Mouse (Mus musculus) intestine, embryonic 14.5 days (tissue): Measurements from ENCODE around the gene Sncb. TPM values are rescaled to one million over a fixed set of nuclear protein-coding genes. Genes with fewer than 3 reads are reported as not detected.

ENCODE experiments used
- ATAC-seq: fragments of 200-750 bp; cut with Nextera tagmentation; replicated peaks from 2 replicates; pipeline ENCODE4 v1.8.0; 2017; ENCODE audit warnings: low read depth, moderate number of reproducible peaks, moderate TSS enrichment, moderate library complexity; ENCODE audit not compliant: low FRiP score, low TSS enrichment
- DNase-seq: peaks from one replicate; pipeline ENCODE4 v3.0.0-alpha.2; 2018; ENCODE audit warnings: low spot score
- H3K27ac ChIP-seq: fragments of 300-500 bp; sonication (generic); 2 replicates; pipeline ENCODE4 v1.5.1; 2014; ENCODE audit warnings: low read depth, mild to moderate bottlenecking, control low read depth
- H3K27me3 ChIP-seq: fragments of 300-500 bp; sonication (generic); replicated peaks from 2 replicates; pipeline ENCODE4 v1.6.1; 2014; ENCODE audit warnings: low read length, control low read depth; ENCODE audit not compliant: control insufficient read depth, insufficient read depth
- H3K36me3 ChIP-seq: fragments of 300-500 bp; sonication (generic); 2 replicates; pipeline ENCODE4 v1.6.1; 2014; ENCODE audit warnings: low read length, control low read depth; ENCODE audit not compliant: control insufficient read depth, insufficient read depth
- H3K4me1 ChIP-seq: fragments of 300-500 bp; sonication (generic); replicated peaks from 2 replicates; pipeline ENCODE4 v1.6.1; 2014; ENCODE audit warnings: low read length, control low read depth, mixed read lengths; ENCODE audit not compliant: control insufficient read depth, insufficient read depth
- H3K4me2 ChIP-seq: fragments of 300-500 bp; sonication (generic); 2 replicates; pipeline ENCODE4 v1.6.1; 2014; ENCODE audit warnings: low read length
- H3K4me3 ChIP-seq: fragments of 300-500 bp; sonication (generic); 2 replicates; pipeline ENCODE4 v1.5.1; 2014; ENCODE audit warnings: low read depth, low read length, control low read depth, mixed read lengths
- H3K9ac ChIP-seq: fragments of 300-500 bp; sonication (generic); 2 replicates; pipeline ENCODE4 v1.6.1; 2014; ENCODE audit warnings: mild to moderate bottlenecking, low read length
- H3K9me3 ChIP-seq: fragments of 300-500 bp; sonication (generic); 2 replicates; pipeline ENCODE4 v1.6.1; 2016; ENCODE audit warnings: low read length, control low read depth; ENCODE audit not compliant: control insufficient read depth
- WGBS: fragments of 180-500 bp; shearing (Covaris S2); extraction: QIAGEN DNeasy Blood & Tissue Kit; methylation state at CpG from one replicate; pipeline ENCODE4 v1.1.7; 2014; 5-methylcytosine and 5-hydroxymethylcytosine counted together
- polyA plus RNA-seq: library from polyadenylated mRNA; unstranded; fragments of >200 nt; fragmentation: Nextera tagmentation; extraction: Ambion mirVana; gene quantifications from 2 replicates; pipeline ENCODE4 v1.2.1, GENCODE M21; 2014

The Sncb gene
- polyA plus RNA-seq, 1 experiment from 2014 or later = 0.18 TPM

DNA sequence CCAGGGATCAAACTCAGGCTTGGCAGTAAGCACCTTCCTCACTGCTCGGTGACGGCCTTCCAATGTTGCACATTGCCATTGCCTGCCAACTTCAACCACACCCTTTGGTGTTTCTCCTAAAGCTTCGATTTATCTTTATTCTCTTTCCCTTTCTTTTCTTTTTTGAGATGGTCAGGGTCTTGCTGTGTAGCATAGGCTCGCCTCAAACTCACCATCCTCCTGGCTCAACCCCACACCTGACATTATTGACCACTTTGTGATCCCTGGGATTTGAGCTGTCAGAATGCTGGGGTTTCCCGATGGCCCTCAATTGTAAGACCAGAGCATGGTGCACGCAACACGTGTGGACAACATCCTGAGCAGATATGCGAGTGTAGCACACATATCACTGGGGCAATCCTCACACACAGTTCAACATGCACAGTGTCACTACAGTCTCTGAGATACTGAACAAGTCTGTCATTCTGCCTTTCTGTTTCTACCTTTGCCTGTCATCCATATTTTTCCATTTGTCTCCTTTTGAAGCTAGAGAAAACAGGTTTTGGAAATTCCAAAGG, 10.2 kb downstream of the Sncb start:
- no peaks in the 10 kb centered on the region for H3K36me3 ChIP-seq
- ATAC-seq = no peak
- no peak overlapping the region for H3K4me3 ChIP-seq
- 86% methylated on average over 8 of the region's 8 CpGs for WGBS
- H3K9me3 ChIP-seq = no peaks in the 10 kb centered on the region
- no peak overlapping the region for H3K27ac ChIP-seq
- peaks cover 39% of the 10 kb centered on the region for H3K27me3 ChIP-seq
- DNase-seq = no peak
- no peak overlapping the region for H3K9ac ChIP-seq
- H3K4me1 ChIP-seq = 0 out of 2 replicates have a peak, but pooled peaks cover 3% of the 10 kb centered on the region
- no peak overlapping the region for H3K4me2 ChIP-seq

DNA sequence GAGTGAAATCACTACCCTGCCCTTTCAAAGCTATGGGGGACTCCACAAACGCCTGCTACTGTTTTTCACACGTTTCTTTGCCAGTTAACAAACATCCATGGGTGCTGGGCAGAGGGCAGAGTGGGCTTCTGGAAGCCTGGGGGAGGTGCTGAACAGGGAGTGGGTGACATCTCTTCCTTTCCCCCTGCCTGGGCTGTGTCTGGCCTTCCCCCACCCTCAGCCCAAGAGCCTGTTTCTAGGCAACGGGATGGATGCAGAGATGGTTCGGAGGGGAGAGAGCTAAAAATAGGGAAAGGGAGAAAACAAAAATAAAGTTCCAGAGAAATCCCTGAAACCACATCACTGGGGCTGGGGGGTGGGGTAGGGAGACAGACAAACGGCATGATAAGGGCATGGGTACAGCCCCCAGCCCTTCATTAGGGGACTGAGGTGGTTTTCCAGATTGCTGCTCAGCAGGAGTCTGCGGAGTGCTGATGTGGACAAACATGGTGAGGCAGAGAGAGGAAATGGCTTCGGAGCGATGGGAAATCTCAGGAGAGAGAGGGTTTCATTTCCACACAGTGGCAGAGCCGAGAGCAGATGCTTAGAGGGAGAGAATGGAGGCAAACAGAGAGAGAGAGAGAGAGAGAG, 11.1 kb downstream of the Sncb start:
- WGBS = 29% methylated on average over 9 of the region's 9 CpGs
- Histone ChIP-seq H3K4me2 (no peak overlapping the region), H3K27me3 (peaks cover 39% of the 10 kb centered on the region)

DNA sequence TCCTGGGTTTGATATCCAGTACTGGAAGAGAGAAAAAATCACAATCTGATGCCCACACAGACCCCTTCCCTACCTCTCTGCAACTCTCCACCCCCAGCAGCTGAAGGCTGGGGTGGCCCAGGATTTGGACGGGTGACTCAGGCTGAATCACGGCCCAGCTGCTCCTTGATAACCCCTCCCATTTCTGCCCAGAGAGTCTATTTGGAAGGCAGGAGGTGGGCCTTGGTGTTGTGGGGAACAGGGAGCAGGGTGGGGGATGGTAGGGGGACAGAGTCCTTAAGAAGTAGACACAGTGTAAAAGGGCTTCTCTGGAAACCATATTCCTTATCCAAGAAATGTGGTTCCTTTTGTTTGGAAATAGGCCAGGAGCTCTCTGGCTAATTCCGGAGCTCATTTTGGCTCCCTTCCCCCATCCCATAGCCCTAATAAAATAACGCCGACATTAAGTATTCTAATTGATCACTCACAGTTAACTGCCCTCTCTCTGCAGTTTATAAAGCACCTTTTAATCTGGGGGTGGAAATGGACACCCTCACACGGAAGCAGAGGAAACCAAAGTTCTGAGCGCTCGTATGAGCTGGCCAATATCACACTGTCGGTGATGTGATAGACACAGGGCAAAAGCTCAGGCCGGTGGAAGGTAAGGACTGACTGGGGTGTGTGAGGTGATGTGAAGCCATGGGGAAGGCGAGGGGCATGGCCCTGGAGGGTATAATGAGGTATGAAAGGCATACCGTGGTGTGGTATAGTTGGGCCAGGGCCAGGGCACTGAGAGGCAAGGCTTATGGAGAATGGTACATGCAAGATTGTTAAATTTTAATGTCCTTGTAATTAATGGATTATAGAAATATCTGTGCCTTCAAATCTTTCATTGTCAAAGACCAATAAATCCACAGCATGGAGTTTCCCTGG, 12.0 kb downstream of the Sncb start:
- ATAC-seq (no peak), DNase-seq (no peak)
- Histone ChIP-seq H3K27ac (no peak overlapping the region), H3K4me3 (no peak overlapping the region), H3K27me3 (peaks cover 40% of the 10 kb centered on the region), H3K9ac (no peak overlapping the region), H3K4me2 (no peak overlapping the region), H3K36me3 (no peaks in the 10 kb centered on the region), H3K4me1 (0 out of 2 replicates have a peak, but pooled peaks cover 7% of the 10 kb centered on the region), H3K9me3 (no peaks in the 10 kb centered on the region)
- WGBS = 43% methylated on average over 12 of the region's 12 CpGs

More for the DNA sequence above, 11.1 kb downstream of the Sncb start:
- ATAC-seq = no peak
- H3K4me1 ChIP-seq = 0 out of 2 replicates have a peak, but pooled peaks cover 3% of the 10 kb centered on the region
- no peak for DNase-seq
- H3K9me3 ChIP-seq = no peaks in the 10 kb centered on the region
- no peak overlapping the region for H3K9ac ChIP-seq
- H3K4me3 ChIP-seq = no peak overlapping the region
- no peak overlapping the region for H3K27ac ChIP-seq
- no peaks in the 10 kb centered on the region for H3K36me3 ChIP-seq

DNA sequence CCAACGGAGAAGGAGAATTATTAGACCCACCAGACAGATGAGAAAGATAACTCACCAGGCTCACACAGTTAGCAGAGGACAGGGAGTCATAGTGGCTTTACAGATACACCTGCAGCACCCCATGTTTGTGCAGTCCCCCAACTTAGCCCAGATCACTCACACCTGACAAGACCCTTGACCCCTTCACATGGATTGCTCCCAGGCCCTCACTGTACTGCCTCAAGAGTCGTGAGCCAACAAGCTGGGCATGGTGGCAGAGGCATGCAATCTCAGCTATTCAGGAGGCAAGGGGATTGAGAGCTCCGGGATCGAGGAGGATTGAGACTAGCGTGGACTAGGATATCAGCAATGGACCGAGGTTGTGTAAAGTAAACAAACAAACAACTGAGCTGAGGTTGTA, 12.7 kb downstream of the Sncb start:
- H3K4me1 ChIP-seq = 0 out of 2 replicates have a peak, but pooled peaks cover 6% of the 10 kb centered on the region
- H3K9ac ChIP-seq = no peak overlapping the region
- DNase-seq (no peak), ATAC-seq (no peak)
- no peak overlapping the region for H3K27ac ChIP-seq
- peaks cover 34% of the 10 kb centered on the region for H3K27me3 ChIP-seq
- no peaks in the 10 kb centered on the region for H3K36me3 ChIP-seq
- no peak overlapping the region for H3K4me2 ChIP-seq
- WGBS = 71% methylated on average over 6 of the region's 6 CpGs
- H3K9me3 ChIP-seq = no peaks in the 10 kb centered on the region
- H3K4me3 ChIP-seq = no peak overlapping the region

DNA sequence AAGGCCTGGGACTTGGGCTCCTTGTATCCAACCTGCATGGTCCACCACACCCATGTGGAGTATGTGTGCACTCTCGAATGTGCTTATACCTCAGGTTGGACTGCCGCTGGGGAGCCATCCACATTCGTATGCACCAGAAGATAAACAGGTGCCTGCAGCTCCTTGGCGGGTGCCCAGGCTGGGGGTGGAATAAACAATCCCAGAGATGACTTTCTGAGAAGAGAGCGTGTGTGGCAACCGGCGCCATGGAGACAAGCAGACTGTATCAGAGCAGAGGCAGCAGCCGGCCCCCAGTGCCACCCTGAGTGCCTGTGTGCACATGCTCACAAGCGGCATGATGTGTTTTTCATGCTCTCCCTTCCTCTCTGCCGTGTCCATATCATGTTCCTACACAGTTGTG, 13.7 kb downstream of the Sncb start:
- 66% methylated on average over 10 of the region's 10 CpGs for WGBS
- Histone ChIP-seq H3K4me3 (no peak overlapping the region), H3K4me1 (0 out of 2 replicates have a peak, but pooled peaks cover 4% of the 10 kb centered on the region), H3K27ac (no peak overlapping the region), H3K27me3 (peaks cover 39% of the 10 kb centered on the region), H3K4me2 (no peak overlapping the region), H3K9me3 (no peaks in the 10 kb centered on the region), H3K36me3 (no peaks in the 10 kb centered on the region), H3K9ac (no peak overlapping the region)
- ATAC-seq (no peak), DNase-seq (no peak)

GRCm38 (mm10) chr13:54750699-54751098, 15.7 kb downstream of the Sncb start:
- DNase-seq (peak; percentile 88), ATAC-seq (no peak)
- no peaks in the 10 kb centered on the region for H3K9me3 ChIP-seq
- 0 out of 2 replicates have a peak, but pooled peaks cover 4% of the 10 kb centered on the region for H3K4me1 ChIP-seq
- peaks cover 33% of the 10 kb centered on the region for H3K27me3 ChIP-seq
- no peak overlapping the region for H3K4me2 ChIP-seq
- no peak overlapping the region for H3K4me3 ChIP-seq
- no peak overlapping the region for H3K9ac ChIP-seq
- H3K36me3 ChIP-seq = no peaks in the 10 kb centered on the region
- no peak overlapping the region for H3K27ac ChIP-seq
- WGBS = 3% methylated on average over 8 of the region's 8 CpGs

DNA sequence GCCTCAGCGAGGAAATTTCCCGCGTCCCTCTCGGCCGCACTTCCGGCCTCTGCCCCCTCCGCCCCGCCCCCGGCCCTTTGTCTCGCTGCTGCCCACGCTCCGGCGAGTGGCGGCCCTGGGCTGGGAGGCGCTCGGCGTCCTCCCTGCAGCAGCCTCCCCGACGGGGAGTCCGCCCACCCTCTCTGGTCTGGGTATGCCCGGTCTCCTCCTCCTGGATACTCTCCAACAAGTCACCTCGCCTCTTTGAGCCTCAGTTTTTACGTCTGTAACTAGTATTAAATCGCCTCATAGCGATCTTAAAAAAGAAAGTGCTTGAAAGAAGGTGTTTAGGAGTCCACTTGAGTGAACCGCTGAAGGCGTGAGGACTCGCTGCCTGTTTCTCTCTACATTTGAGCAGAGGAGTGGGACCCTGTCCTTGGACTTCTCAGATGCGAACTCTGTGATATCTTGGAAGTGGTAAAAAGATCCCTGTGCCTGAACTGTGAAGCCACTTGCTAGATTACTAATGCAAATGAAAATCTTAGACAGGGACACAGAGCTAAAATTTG, 16.5 kb downstream of the Sncb start, which contains the start of gene Gprin1:
TSS of gene Gprin1 (minus strand) at position 11 of the 548 bp plus-strand sequence.
- peaks cover 29% of the 10 kb centered on the region for H3K27me3 ChIP-seq
- H3K9me3 ChIP-seq = no peaks in the 10 kb centered on the region
- 4% methylated on average over 29 of the region's 29 CpGs for WGBS
- H3K4me1 ChIP-seq = 0 out of 2 replicates have a peak, but pooled peaks cover 4% of the 10 kb centered on the region
- peak within 1 kb of the TSS; percentile 87 for H3K4me2 ChIP-seq
- H3K4me3 ChIP-seq = peak within 1 kb of the TSS; percentile 46
- DNase-seq (peak; percentile 59), ATAC-seq (peak; percentile 59)
- H3K36me3 ChIP-seq = no peaks in the 10 kb centered on the region
- no peak within 1 kb of the TSS for H3K27ac ChIP-seq
- no peak within 1 kb of the TSS for H3K9ac ChIP-seq
